Mouse (Mus musculus) midbrain, embryonic 10.5 days (tissue): ENCODE data around the gene Spred2. TPM values are rescaled to one million over a fixed set of nuclear protein-coding genes. Genes with fewer than 3 reads are reported as not detected.
"Not testable (repeated sequence)": the region's sequence is repeated elsewhere in the genome, so short reads cannot be mapped to it uniquely, and the experiment has no call there.

Source experiments
- DNase-seq: peaks from one replicate; pipeline ENCODE4 v3.0.0-alpha.2; 2017; ENCODE audit warnings: low spot score
- H3K27ac ChIP-seq: fragments of 300-500 bp; sonication (generic); replicated peaks from 2 replicates; pipeline ENCODE4 v1.5.1; 2016; ENCODE audit warnings: mild to moderate bottlenecking
- H3K27me3 ChIP-seq: fragments of 300-500 bp; sonication (generic); 2 replicates; pipeline ENCODE4 v1.6.1; 2016; ENCODE audit warnings: low read depth, mild to moderate bottlenecking; ENCODE audit not compliant: poor library complexity, severe bottlenecking
- H3K36me3 ChIP-seq: fragments of 300-500 bp; sonication (generic); 2 replicates; pipeline ENCODE4 v1.6.1; 2016; ENCODE audit warnings: mild to moderate bottlenecking, moderate library complexity
- H3K4me1 ChIP-seq: fragments of 300-500 bp; sonication (generic); 2 replicates; pipeline ENCODE4 v1.6.1; 2016
- H3K4me3 ChIP-seq: fragments of 300-500 bp; sonication (generic); 2 replicates; pipeline ENCODE4 v1.5.1; 2016; ENCODE audit warnings: mild to moderate bottlenecking, moderate library complexity
- H3K9me3 ChIP-seq: fragments of 300-500 bp; sonication (generic); replicated peaks from 2 replicates; pipeline ENCODE4 v1.6.1; 2016; ENCODE audit warnings: mild to moderate bottlenecking
- WGBS: fragments of 180-500 bp; shearing (Covaris S2); methylation state at CpG from one replicate; pipeline ENCODE4 v1.1.7; 2016; 5-methylcytosine and 5-hydroxymethylcytosine counted together
- polyA plus RNA-seq: library from polyadenylated mRNA; unstranded; fragments of >200 nt; fragmentation: Nextera tagmentation; extraction: Ambion mirVana; gene quantifications from 2 replicates; pipeline ENCODE4 v1.2.1, GENCODE M21; 2016

The Spred2 gene
- polyA plus RNA-seq, 1 experiment from 2014 or later: 5.9 TPM

GRCm38 (mm10) chr11:20038723-20039122 is 114.5 kb downstream of the Spred2 start:
- no peaks in the 10 kb centered on the region for H3K9me3 ChIP-seq
- H3K27me3 ChIP-seq: no peaks in the 10 kb centered on the region
- peaks cover 30% of the 10 kb centered on the region for H3K4me1 ChIP-seq
- H3K36me3 ChIP-seq: no peaks in the 10 kb centered on the region
- H3K27ac ChIP-seq: peak overlapping the region; percentile 10; the same call in 1 of the 2 replicates
- WGBS: 43% methylated on average over 8 of the region's 8 CpGs
- no peak overlapping the region for H3K4me3 ChIP-seq
- no peak for DNase-seq

DNA sequence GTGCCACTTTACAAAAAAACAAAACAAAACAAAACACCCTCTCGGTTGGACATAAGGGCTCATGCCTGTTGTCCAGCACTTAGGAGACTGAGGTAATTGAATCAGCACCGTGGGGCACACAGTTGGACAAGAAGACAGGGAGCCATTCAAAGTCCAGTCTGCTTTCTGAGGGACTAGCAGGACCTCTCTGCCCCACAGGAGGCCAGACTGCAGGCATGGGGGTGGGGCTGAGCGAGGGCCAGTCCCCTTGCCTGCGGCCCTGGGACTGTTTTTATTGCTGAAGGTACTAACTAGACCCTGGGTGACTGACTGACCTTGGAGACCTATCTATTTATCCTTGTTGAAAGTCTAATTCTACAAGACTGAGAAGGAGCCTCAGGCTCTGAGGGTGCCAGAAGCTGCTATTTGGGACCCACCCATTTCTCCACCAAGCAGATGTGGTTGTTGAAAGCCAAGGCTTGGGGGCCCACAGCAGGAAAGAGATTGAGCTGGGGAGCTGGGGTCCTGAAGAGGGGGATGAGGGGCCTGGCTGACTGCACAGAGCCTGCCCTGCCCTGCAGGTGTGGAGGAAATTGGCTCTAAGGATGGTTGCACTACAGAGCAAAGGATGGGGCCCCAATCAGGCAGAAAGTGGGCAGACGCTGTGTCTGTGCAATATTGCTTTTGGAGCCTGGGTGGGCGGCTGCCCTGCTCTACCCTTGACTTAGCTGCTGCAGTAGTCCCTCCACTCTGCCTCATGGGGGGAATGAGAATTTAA is 117.2 kb downstream of the Spred2 start:
- H3K4me1 ChIP-seq: peaks cover 21% of the 10 kb centered on the region
- 23% methylated on average over 6 of the region's 6 CpGs for WGBS

GRCm38 (mm10) chr11:20042106-20042505 is 117.9 kb downstream of the Spred2 start:
- WGBS: 79% methylated on average over 4 of the region's 4 CpGs
- Histone ChIP-seq H3K36me3 (no peaks in the 10 kb centered on the region), H3K4me1 (peaks cover 21% of the 10 kb centered on the region), H3K9me3 (no peaks in the 10 kb centered on the region), H3K27me3 (no peaks in the 10 kb centered on the region), H3K27ac (no peak overlapping the region), H3K4me3 (no peak overlapping the region)
- no peak for DNase-seq

More for the DNA sequence above, 117.2 kb downstream of the Spred2 start:
- no peak overlapping the region for H3K4me3 ChIP-seq
- DNase-seq: no peak
- no peaks in the 10 kb centered on the region for H3K9me3 ChIP-seq
- no peaks in the 10 kb centered on the region for H3K27me3 ChIP-seq
- H3K27ac ChIP-seq: 0 out of 2 replicates have a peak overlapping the region, but pooled peaks have one; percentile 43
- H3K36me3 ChIP-seq: no peaks in the 10 kb centered on the region

GRCm38 (mm10) chr11:20043256-20043655 is 119.1 kb downstream of the Spred2 start:
- H3K36me3 ChIP-seq: no peaks in the 10 kb centered on the region
- DNase-seq: no peak
- no peaks in the 10 kb centered on the region for H3K9me3 ChIP-seq
- H3K4me1 ChIP-seq: peaks cover 27% of the 10 kb centered on the region
- 91% methylated on average over 4 of the region's 4 CpGs for WGBS
- no peak overlapping the region for H3K27ac ChIP-seq
- H3K4me3 ChIP-seq: no peak overlapping the region
- no peaks in the 10 kb centered on the region for H3K27me3 ChIP-seq

- no peak overlapping the region for H3K27ac ChIP-seq
- H3K27me3 ChIP-seq: no peaks in the 10 kb centered on the region
- WGBS: 67% methylated on average over 3 of the region's 3 CpGs
- H3K4me3 ChIP-seq: no peak overlapping the region
- H3K36me3 ChIP-seq: no peaks in the 10 kb centered on the region
- H3K4me1 ChIP-seq: peaks cover 22% of the 10 kb centered on the region
- DNase-seq: no peak
- H3K9me3 ChIP-seq: 0 out of 2 replicates have a peak, but pooled peaks cover 3% of the 10 kb centered on the region
Measured at GRCm38 (mm10) chr11:20045586-20045985, 121.4 kb downstream of the Spred2 start.

DNA sequence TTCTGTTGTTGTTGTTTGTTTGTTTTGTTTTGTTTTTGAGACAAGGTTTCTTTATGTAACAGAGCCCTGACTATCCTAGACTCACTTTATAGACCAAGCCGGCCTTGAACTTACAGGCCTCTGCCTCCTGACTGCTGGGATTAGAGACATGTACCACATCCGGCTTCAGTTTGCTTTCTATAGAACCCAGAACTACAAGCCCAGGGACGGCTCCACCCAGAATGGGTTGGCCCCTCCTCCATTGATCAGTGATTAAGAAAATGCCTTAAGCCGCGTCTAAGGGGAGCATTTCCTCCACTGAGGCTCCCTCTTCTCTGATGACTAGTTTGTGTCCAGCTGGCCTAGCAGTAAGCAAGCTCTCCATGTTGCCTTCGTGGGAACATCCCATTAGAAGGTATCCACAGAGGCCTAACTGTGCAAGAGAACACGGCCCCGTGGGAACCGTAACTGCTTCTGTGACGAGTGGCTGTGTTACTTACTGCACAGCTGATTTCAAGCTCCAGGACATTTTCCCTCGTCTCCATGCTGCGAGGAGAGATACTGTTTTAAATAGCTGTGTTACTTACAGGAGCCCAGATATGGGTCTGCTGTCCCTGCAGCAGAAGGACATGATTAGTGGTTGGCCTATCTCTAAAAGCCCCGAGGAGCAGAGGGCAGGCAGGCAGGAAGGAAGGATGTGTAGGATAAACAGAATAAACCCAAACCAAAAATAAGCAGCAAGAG is 128.8 kb downstream of the Spred2 start:
- Histone ChIP-seq H3K4me1 (peaks cover 12% of the 10 kb centered on the region), H3K4me3 (no peak overlapping the region), H3K36me3 (peaks cover 24% of the 10 kb centered on the region), H3K27ac (0 out of 2 replicates have a peak overlapping the region, but pooled peaks have one; percentile 35), H3K9me3 (0 out of 2 replicates have a peak, but pooled peaks cover 3% of the 10 kb centered on the region), H3K27me3 (no peaks in the 10 kb centered on the region)
- DNase-seq: no peak
- 62% methylated on average over 13 of the region's 13 CpGs for WGBS

DNA sequence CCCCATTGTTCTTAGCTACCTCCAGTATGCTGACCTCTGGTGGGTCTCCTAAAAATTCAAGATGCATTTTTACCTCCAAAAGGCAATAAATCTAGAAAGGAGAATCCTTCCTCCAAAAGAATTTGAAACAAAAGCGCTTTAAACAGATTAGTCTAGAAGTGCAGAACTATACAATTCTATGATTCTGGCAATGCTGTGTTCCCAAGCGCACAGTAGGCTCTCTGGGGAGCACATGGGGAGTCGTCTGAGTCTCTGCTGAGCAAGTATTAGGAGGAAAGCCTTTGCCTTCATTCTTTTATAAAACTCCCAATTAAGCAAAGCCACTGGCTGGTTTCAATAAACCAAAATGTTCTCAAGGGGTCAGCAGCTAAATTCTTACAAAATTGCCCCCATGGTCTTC is 129.8 kb downstream of the Spred2 start:
- no peak overlapping the region for H3K4me3 ChIP-seq
- DNase-seq: no peak
- H3K27ac ChIP-seq: no peak overlapping the region
- no peaks in the 10 kb centered on the region for H3K27me3 ChIP-seq
- H3K9me3 ChIP-seq: 0 out of 2 replicates have a peak, but pooled peaks cover 3% of the 10 kb centered on the region
- WGBS: 76% methylated on average over 3 of the region's 3 CpGs
- peaks cover 31% of the 10 kb centered on the region for H3K36me3 ChIP-seq
- H3K4me1 ChIP-seq: peaks cover 12% of the 10 kb centered on the region

DNA sequence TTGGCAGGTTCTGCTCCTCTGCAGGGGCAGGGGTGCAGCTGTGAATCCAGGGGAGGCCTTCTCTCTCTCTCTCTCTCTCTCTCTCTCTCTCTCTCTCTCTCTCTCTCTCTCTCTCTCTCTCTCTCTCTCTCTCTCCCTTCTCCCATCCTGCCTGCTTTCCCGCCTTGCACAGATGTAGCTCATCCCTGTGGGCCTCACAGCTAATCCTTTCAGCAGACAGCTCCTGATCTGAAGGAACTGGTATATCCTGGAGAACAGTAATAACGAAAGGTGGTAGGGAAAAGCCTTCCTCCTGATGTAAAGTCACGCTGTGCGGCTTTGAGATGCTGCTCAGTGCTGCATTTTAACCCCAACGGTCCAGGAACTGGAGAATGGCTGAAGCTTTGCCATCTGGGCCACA is 130.4 kb downstream of the Spred2 start:
- Histone ChIP-seq H3K4me1 (peaks cover 12% of the 10 kb centered on the region), H3K4me3 (no peak overlapping the region), H3K36me3 (peaks cover 38% of the 10 kb centered on the region), H3K27me3 (no peaks in the 10 kb centered on the region), H3K27ac (peak overlapping the region; percentile 57; the same call in 1 of the 2 replicates), H3K9me3 (0 out of 2 replicates have a peak, but pooled peaks cover under 1% of the 10 kb centered on the region)
- WGBS: 45% methylated on average over 5 of the region's 5 CpGs
- DNase-seq: no peak

DNA sequence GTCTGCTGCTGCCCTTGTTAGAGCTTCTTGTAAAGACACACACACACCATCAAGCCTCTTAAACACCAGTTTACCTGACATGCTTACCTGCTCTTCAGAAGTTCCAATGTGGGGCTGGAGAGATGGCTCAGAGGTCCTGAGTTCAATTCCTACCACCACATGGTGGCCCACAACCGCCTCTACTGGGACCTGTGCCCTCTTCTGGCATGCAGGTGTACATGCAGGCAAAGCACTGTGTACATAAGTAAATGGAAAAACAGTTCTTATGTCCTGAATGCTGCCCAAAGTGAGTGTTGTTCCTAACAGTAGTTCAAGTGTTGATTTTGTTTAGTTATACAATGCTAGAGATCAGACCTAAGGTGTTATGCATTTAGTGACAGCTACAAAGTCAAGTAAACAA is 132.0 kb downstream of the Spred2 start:
- Histone ChIP-seq H3K27me3 (no peaks in the 10 kb centered on the region), H3K4me3 (no peak overlapping the region), H3K36me3 (peaks cover 54% of the 10 kb centered on the region), H3K27ac (no peak overlapping the region), H3K4me1 (peaks cover 12% of the 10 kb centered on the region), H3K9me3 (no peaks in the 10 kb centered on the region)
- 91% methylated on average over 1 of the region's 1 CpGs for WGBS
- no peak for DNase-seq

DNA sequence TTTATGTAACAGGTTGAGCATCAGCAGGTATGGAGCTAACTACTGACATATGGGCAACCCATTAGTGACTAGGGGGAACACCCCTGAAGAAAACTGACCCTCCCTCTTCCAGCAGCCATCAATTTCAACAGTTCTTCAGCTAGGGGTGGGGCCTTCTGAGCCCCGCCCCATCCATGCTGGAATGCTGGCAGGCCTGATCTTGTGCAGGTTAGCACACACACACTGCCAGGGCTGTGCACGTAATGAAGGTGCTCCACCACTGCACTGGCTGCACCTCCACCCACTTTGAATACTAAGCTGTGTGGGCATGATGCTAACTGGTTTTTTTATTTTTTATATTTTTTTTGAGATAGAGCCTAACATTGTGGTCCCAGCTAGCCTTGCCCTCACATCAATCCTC is 133.3 kb downstream of the Spred2 start:
- DNase-seq: no peak
- 93% methylated on average over 2 of the region's 2 CpGs for WGBS
- H3K9me3 ChIP-seq: no peaks in the 10 kb centered on the region
- H3K4me1 ChIP-seq: peaks cover 12% of the 10 kb centered on the region
- H3K4me3 ChIP-seq: no peak overlapping the region
- H3K36me3 ChIP-seq: peaks cover 62% of the 10 kb centered on the region
- H3K27me3 ChIP-seq: no peaks in the 10 kb centered on the region
- H3K27ac ChIP-seq: no peak overlapping the region

DNA sequence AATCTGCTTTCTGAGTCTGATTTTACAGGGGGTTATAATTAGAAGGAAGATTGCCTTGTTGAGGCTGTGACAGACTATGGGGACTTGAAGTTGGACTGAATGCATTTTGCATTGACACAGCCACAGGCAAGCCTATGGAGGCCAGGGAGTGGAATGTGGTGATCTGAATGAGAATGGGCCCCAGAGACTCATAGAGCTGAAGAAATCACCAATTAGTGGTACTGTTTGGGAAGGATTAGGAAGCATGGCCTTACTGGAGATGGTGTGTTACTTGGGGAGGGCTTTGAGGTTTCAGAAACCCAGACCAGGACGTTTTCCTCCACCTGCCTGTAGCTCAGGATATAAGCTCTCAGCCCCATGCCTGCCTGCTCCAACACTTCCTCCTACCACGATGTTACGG is 135.6 kb downstream of the Spred2 start:
- Histone ChIP-seq H3K4me1 (peaks cover 11% of the 10 kb centered on the region), H3K27me3 (no peaks in the 10 kb centered on the region), H3K36me3 (peaks cover 74% of the 10 kb centered on the region), H3K27ac (no peak overlapping the region), H3K9me3 (no peaks in the 10 kb centered on the region), H3K4me3 (no peak overlapping the region)
- WGBS: 86% methylated on average over 3 of the region's 3 CpGs
- no peak for DNase-seq

GRCm38 (mm10) chr11:20062801-20063200 is 138.6 kb downstream of the Spred2 start:
- Histone ChIP-seq H3K36me3 (peaks cover 77% of the 10 kb centered on the region), H3K4me1 (peaks cover 15% of the 10 kb centered on the region)
- H3K9me3 ChIP-seq, H3K27ac ChIP-seq, H3K27me3 ChIP-seq, H3K4me3 ChIP-seq, DNase-seq: not testable (repeated sequence)
- WGBS: 93% methylated on average over 9 of the region's 9 CpGs

DNA sequence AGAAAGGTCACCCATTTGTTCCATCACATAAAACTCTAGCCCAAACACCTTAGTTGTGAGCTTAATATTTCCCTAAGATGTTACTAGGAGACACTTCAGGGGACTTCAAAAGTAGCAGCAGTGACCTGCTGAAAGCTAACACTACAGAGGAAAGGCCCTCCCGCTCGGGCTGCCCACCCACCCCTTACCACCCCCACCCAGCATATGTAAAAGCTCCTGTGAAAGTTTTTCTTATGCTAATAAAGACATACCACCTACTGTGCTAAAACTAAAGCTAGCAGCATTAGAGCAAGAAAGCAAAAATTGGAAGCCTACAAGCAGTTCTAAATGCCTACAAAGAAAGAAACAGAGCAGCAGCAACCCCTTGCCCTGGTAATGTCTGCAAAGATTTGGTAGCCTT is 139.9 kb downstream of the Spred2 start:
- H3K9me3 ChIP-seq, H3K27me3 ChIP-seq, H3K27ac ChIP-seq, DNase-seq, H3K4me3 ChIP-seq: not testable (repeated sequence)
- Histone ChIP-seq H3K4me1 (peaks cover 15% of the 10 kb centered on the region), H3K36me3 (peaks cover 77% of the 10 kb centered on the region)
- 36% methylated on average over 2 of the region's 2 CpGs for WGBS
